Mouse (Mus musculus) kidney, adult 11 months (tissue): ENCODE data around the gene Gm32687.
"Not testable (repeated sequence)": the region's sequence is repeated elsewhere in the genome, so short reads cannot be mapped to it uniquely, and the experiment has no call there.

ENCODE experiments used
- DNase-seq: peaks from one replicate; pipeline ENCODE4 v3.0.0; 2022

Gm32687 gene

GRCm38 (mm10) chr10:81863409-81864407, at the start of gene Gm32687:
TSS of gene Gm32687 (plus strand) at chr10:81863934.
- DNase-seq, result peak; percentile 5

- DNase-seq, result not testable (repeated sequence)
Observed at GRCm38 (mm10) chr10:81846219-81846618, 17.5 kb upstream of the Gm32687 start.

DNA sequence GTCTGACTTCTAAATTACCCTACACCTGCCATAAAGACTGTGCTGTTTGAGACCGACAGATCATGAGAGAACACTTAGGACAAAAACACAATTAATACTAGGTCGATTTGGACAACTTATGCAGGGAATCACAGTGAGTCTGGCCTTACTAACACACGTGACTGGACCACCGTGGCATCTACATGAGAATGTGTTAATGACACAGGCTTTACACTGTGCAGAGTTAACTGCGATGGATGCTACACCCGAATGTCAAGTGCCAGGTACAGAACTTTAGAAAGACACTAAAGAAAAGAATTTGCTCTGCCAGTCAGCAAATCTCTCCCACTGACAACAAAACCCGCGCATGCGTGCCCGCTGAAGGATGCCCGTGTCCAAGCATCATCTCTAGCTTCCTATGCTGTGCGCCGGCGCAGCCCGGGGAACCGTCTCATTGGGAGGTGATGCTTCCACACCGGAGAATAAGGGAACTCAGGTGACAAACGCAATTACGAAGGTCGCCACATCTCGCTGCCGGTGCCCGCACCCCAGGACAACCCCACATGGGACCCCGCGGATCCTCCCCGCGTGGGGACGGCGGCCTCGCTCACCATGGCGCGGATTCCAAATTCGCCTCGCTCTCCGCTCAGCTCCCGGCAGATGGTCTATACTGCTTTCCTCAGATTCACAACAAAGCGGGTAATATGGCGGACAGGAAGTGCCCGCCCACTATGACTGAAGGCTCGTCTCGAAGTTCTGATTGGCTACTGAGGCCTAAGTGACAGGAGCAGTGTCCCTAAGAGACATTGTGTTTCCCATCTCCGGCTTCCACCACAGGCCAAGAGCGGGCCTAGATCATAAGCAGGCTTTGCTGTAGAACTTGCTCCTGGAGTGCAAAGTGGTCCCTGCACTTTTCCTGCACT, 66.4 kb downstream of the Gm32687 start, which contains the start of gene Zfp781:
Zfp781 (minus strand) TSS at position 639 of the 902 bp plus-strand sequence.
- DNase-seq, result not testable (repeated sequence)
